Mouse (Mus musculus) heart, postnatal 0 days (tissue): ENCODE measurements around the gene Mybpc1.

Source experiments
- CTCF ChIP-seq: IDR thresholded peaks from 2 replicates; pipeline ENCODE4 v1.5.1; 2016; ENCODE audit warnings: antibody characterized with exemption, control low read depth, low read depth
- EP300 ChIP-seq: IDR thresholded peaks from 2 replicates; pipeline ENCODE4 v1.6.1; 2016; ENCODE audit warnings: antibody characterized with exemption, low read depth

DNA sequence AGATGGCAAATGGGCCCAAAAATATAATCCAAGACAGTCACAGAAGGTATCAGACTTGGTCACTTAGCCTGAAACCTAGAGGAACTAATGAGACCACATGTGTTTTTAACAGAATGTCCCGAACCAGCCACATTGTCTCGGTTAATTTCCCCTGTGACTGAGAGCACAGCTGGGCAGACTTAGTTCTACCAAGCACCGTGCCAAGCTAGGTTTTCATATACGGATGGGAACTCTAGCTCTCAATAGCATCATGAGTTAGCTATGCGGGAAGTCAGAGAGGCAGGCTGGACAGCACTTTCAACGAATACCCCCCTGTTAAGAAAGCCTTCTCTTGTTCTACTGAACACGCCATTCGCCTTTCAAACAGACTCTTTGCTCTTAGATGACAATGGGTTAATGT, 1.1 kb upstream of the Mybpc1 start:
- no peak for TF ChIP-seq CTCF
- TF ChIP-seq EP300, result no peak
